Mouse (Mus musculus) ES-Bruce4 (cell line): ENCODE measurements around the gene Baz2b. TPM values are rescaled to one million over a fixed set of nuclear protein-coding genes. Genes with fewer than 3 reads are reported as not detected.

Experiments used
- H3K27ac ChIP-seq: 2 replicates; pipeline ENCODE4 v1.5.1; 2012; ENCODE audit warnings: low read length, inconsistent platforms; ENCODE audit not compliant: insufficient read depth
- H3K27me3 ChIP-seq: 2 replicates; pipeline ENCODE4 v1.6.1; 2012; ENCODE audit warnings: mild to moderate bottlenecking, low read length, inconsistent platforms; ENCODE audit not compliant: control insufficient read depth, poor library complexity, insufficient read depth, severe bottlenecking
- H3K36me3 ChIP-seq: 2 replicates; pipeline ENCODE4 v1.6.1; 2012; ENCODE audit warnings: inconsistent platforms, mild to moderate bottlenecking, low read length, moderate library complexity; ENCODE audit not compliant: control insufficient read depth, poor library complexity, insufficient read depth, severe bottlenecking
- H3K4me1 ChIP-seq: one replicate; pipeline ENCODE4 v1.8.1; 2011; ENCODE audit warnings: low read length; ENCODE audit not compliant: control insufficient read depth, insufficient read depth
- H3K4me3 ChIP-seq: 2 replicates; pipeline ENCODE4 v1.5.1; 2011; ENCODE audit warnings: low read depth, mild to moderate bottlenecking, low read length
- H3K9ac ChIP-seq: 2 replicates; pipeline ENCODE4 v1.6.1; 2012; ENCODE audit warnings: low read depth, mild to moderate bottlenecking, inconsistent platforms; ENCODE audit not compliant: poor library complexity, severe bottlenecking
- H3K9me3 ChIP-seq: replicated peaks from 2 replicates; pipeline ENCODE4 v1.6.1; 2012; ENCODE audit warnings: mild to moderate bottlenecking, low read length, inconsistent platforms; ENCODE audit not compliant: control insufficient read depth, poor library complexity, insufficient read depth, severe bottlenecking
- CTCF ChIP-seq: IDR thresholded peaks from one replicate; pipeline ENCODE4 v1.8.1; 2011; ENCODE audit warnings: low read depth, low read length
- EP300 ChIP-seq: IDR thresholded peaks from 2 replicates; pipeline ENCODE4 v1.6.1; 2011; ENCODE audit warnings: low read depth, low read length; ENCODE audit not compliant: insufficient read depth
- POLR2A ChIP-seq: IDR thresholded peaks from one replicate; pipeline ENCODE4 v1.8.1; 2011; ENCODE audit warnings: low read length; ENCODE audit not compliant: insufficient read depth
- polyA plus RNA-seq: library from polyadenylated mRNA; stranded (reverse); fragments of >200 nt; gene quantifications from 2 replicates; pipeline ENCODE4 v1.2.4, GENCODE M21; 2011; ENCODE audit warnings: low read depth; ENCODE audit not compliant: missing spikeins, insufficient read depth, insufficient read length

Baz2b gene
- polyA plus RNA-seq, 1 experiment = 43.2 TPM

GRCm38 (mm10) chr2:59933129-59933528 is 276.5 kb downstream of the Baz2b start:
- Histone ChIP-seq H3K27me3 (no peaks in the 10 kb centered on the region), H3K9me3 (no peaks in the 10 kb centered on the region), H3K4me1 (no peaks in the 10 kb centered on the region), H3K36me3 (no peaks in the 10 kb centered on the region), H3K27ac (no peak overlapping the region), H3K9ac (no peak overlapping the region), H3K4me3 (no peak overlapping the region)
- TF ChIP-seq CTCF (no peak), EP300 (no peak), POLR2A (no peak)

DNA sequence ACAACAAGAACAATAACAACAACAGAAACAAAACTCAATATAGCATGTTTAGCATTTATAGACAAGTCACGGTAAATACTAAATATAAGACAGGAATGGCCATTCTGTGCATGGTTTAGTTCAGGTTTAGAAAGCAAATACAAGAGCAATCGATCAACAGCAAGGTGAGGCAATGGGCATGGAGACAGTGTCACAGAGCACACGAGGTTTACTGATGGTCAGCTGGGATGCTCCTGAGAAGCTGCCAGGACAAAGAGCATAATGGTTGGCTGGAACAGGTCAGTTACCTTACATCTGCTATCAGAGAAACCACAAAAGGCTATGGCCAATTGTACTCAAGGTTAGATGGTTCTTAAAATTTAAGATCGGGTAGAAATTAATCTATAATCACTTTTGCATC is 277.4 kb downstream of the Baz2b start:
- Histone ChIP-seq H3K9me3 (no peaks in the 10 kb centered on the region), H3K9ac (no peak overlapping the region), H3K36me3 (no peaks in the 10 kb centered on the region), H3K4me1 (no peaks in the 10 kb centered on the region), H3K27ac (no peak overlapping the region), H3K27me3 (no peaks in the 10 kb centered on the region), H3K4me3 (no peak overlapping the region)
- TF ChIP-seq CTCF (no peak), POLR2A (no peak), EP300 (no peak)

- no peaks in the 10 kb centered on the region for H3K27me3 ChIP-seq
- H3K27ac ChIP-seq = no peak overlapping the region
- no peaks in the 10 kb centered on the region for H3K4me1 ChIP-seq
- H3K9ac ChIP-seq = no peak overlapping the region
- H3K36me3 ChIP-seq = peaks cover 5% of the 10 kb centered on the region; the same call in 1 of the 2 replicates
- H3K9me3 ChIP-seq = no peaks in the 10 kb centered on the region
- no peak overlapping the region for H3K4me3 ChIP-seq
- TF ChIP-seq EP300 = no peak
- TF ChIP-seq CTCF = no peak
- no peak for TF ChIP-seq POLR2A
These were observed 296.0 kb downstream of the Baz2b start for GRCm38 (mm10) chr2:59913610-59914009.

- Histone ChIP-seq H3K27me3 (no peaks in the 10 kb centered on the region), H3K9me3 (no peaks in the 10 kb centered on the region), H3K27ac (no peak overlapping the region), H3K9ac (no peak overlapping the region), H3K4me3 (no peak overlapping the region), H3K4me1 (no peaks in the 10 kb centered on the region), H3K36me3 (no peaks in the 10 kb centered on the region; the same call in 1 of the 2 replicates)
- TF ChIP-seq CTCF (no peak), EP300 (no peak), POLR2A (no peak)
These were observed 301.6 kb downstream of the Baz2b start for GRCm38 (mm10) chr2:59908048-59908447.

DNA sequence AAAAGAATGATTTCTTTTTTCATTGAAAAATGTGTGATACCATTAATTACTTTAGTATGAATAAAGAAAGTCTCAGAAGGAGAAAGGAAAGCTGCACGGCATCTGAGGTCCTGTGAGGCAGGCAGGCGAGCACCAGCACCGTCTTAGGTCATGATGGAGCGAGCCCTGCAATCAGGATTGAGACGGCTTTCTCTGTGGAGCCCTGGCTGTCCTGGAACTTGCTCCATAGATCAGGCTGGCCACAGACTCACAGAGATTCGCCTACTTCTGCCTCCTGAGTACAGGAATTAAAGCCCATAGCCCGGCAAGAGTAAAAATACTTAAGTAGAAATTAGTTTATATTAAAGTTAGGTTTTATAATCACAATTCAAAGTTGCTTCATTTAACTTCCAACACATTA is 305.6 kb downstream of the Baz2b start:
- H3K36me3 ChIP-seq = no peaks in the 10 kb centered on the region; the same call in 1 of the 2 replicates
- H3K27ac ChIP-seq = no peak overlapping the region
- no peaks in the 10 kb centered on the region for H3K4me1 ChIP-seq

GRCm38 (mm10) chr2:59898666-59899065 is 311.0 kb downstream of the Baz2b start:
- Histone ChIP-seq H3K27me3 (no peaks in the 10 kb centered on the region), H3K36me3 (no peaks in the 10 kb centered on the region; the same call in 1 of the 2 replicates)

More for the DNA sequence above, 305.6 kb downstream of the Baz2b start:
- no peak overlapping the region for H3K4me3 ChIP-seq
- no peak overlapping the region for H3K9ac ChIP-seq
- no peak for TF ChIP-seq EP300
- TF ChIP-seq CTCF = no peak
- TF ChIP-seq POLR2A = no peak
- H3K9me3 ChIP-seq = no peaks in the 10 kb centered on the region
- H3K27me3 ChIP-seq = no peaks in the 10 kb centered on the region

More at GRCm38 (mm10) chr2:59898666-59899065, 311.0 kb downstream of the Baz2b start:
- Histone ChIP-seq H3K9me3 (no peaks in the 10 kb centered on the region), H3K4me3 (no peak overlapping the region), H3K27ac (no peak overlapping the region), H3K4me1 (no peaks in the 10 kb centered on the region), H3K9ac (no peak overlapping the region)
- TF ChIP-seq EP300 = no peak
- no peak for TF ChIP-seq POLR2A
- no peak for TF ChIP-seq CTCF
